In genomic region chr4:107253125-107254091, GRCm38 (mm10) we compare ENCODE assay signal across 8 mouse cellular contexts. TPM values are rescaled to one million over a fixed set of nuclear protein-coding genes. Genes with fewer than 3 reads are reported as not detected.
DNase-seq lines count a peak whose midpoint lies in the region; ATAC-seq lines count a peak whose summit lies in the region.

Lrrc42 (minus strand) TSS chr4:107253532.
Hspb11 (plus strand) TSS chr4:107253593.

- peak; percentile 98 for DNase-seq in adipocyte (ENCODE audit: low spot score)
- DNase-seq in embryo, embryonic 10 days (ENCODE audit: low spot score) = peak; percentile 92
- DNase-seq in gastrocnemius, postnatal 10 days = peak; percentile 95
- peak; percentile 97 for DNase-seq in induced T-regulatory cell, adult 2 months (ENCODE audit: low read depth)
- DNase-seq in left cerebral cortex, adult 9 months (ENCODE audit: low spot score in 2 of 2) = peak; percentile 88 to 90
- peak; percentile 95 for DNase-seq in right cerebral cortex, postnatal 14 days
- DNase-seq in urinary bladder, postnatal 36 days (ENCODE audit: low spot score in 2 of 2) = peak; percentile 85 to 94

- ATAC-seq in megakaryocyte progenitor cell, adult 5-6 weeks (replicated peaks; ENCODE audit: poor library complexity) = peak; percentile 87

RNA-seq across cellular contexts. Expression of gene Lrrc42, which starts in this region (rescaled TPM):
- 10 to 100 TPM; 16.4 to 17.6 TPM for total RNA-seq in gastrocnemius, postnatal 10 days (2021)
- 11.0 and 13.8 TPM in 2 replicates for total RNA-seq in megakaryocyte progenitor cell, adult 5-6 weeks (2015)
- 6.5 and 7.0 TPM in 2 replicates for total RNA-seq in megakaryocyte progenitor cell, adult 5-6 weeks (2017)

RNA-seq across cellular contexts. Expression of gene Hspb11, which starts in this region (rescaled TPM):
- 10 to 100 TPM; 21.7 to 26.0 TPM for total RNA-seq in gastrocnemius, postnatal 10 days (2021)
- total RNA-seq in megakaryocyte progenitor cell, adult 5-6 weeks (2015) = 12.1 and 13.9 TPM in 2 replicates
- 8.1 and 17.6 TPM in 2 replicates for total RNA-seq in megakaryocyte progenitor cell, adult 5-6 weeks (2017)

Comparison
In these comparisons a context has a peak if more than half of its experiments do, and no peak if none do; other contexts are left out.
1. Peak in every context shown above with its lines: DNase-seq and ATAC-seq.